Mouse (Mus musculus) ES-E14 (cell line): ENCODE measurements at regions not wholly inside any gene's neighbourhood (a gene's known extent, or its start where the extent isn't known, plus 50 kb on each side); places are given as distances from the start of the nearest gene placed in this dataset.

ENCODE experiments used
- DNase-seq: peaks from one replicate; pipeline ENCODE4 v3.0.0-alpha.2; 2013; ENCODE audit warnings: low read depth, low spot score
- H3K27ac ChIP-seq: 2 replicates; pipeline ENCODE4 v1.5.1; 2012; ENCODE audit warnings: low read depth, mild to moderate bottlenecking, low read length, moderate library complexity, mixed read lengths; ENCODE audit not compliant: poor library complexity, insufficient read depth, severe bottlenecking
- H3K36me3 ChIP-seq: 2 replicates; pipeline ENCODE4 v1.6.1; 2012; ENCODE audit warnings: mild to moderate bottlenecking, low read length, moderate library complexity, mixed read lengths; ENCODE audit not compliant: control insufficient read depth, poor library complexity, insufficient read depth, severe bottlenecking
- H3K4me1 ChIP-seq, 2 experiments: fragments of 150-350 bp in 1 of 2; sonication (generic) in 1 of 2; 2 replicates each; pipeline ENCODE4 v1.6.1; 2012; ENCODE audit warnings: low read length in 2 of 2, mild to moderate bottlenecking in 1 of 2, mixed read lengths in 1 of 2; ENCODE audit not compliant: control insufficient read depth in 2 of 2, insufficient read depth in 2 of 2, poor library complexity in 1 of 2
- H3K4me3 ChIP-seq, 2 experiments: fragments of 150-350 bp in 1 of 2; sonication (generic) in 1 of 2; 2 replicates each; pipeline ENCODE4 v1.5.1; 2012; ENCODE audit warnings: low read length in 2 of 2, low read depth in 1 of 2, mild to moderate bottlenecking in 1 of 2, mixed read lengths in 1 of 2; ENCODE audit not compliant: insufficient read depth in 1 of 2, poor library complexity in 1 of 2, severe bottlenecking in 1 of 2
- H3K9ac ChIP-seq: 2 replicates; pipeline ENCODE4 v1.6.1; 2012; ENCODE audit warnings: low read depth, mild to moderate bottlenecking, low read length, mixed read lengths; ENCODE audit not compliant: poor library complexity, insufficient read depth, severe bottlenecking
- H3K9me3 ChIP-seq: fragments of 150-350 bp; sonication (generic); 2 replicates; pipeline ENCODE4 v1.6.1; 2012; ENCODE audit warnings: low read depth, mild to moderate bottlenecking, low read length; ENCODE audit not compliant: control insufficient read depth, insufficient read depth
- CHD2 ChIP-seq: IDR thresholded peaks from 2 replicates; pipeline ENCODE4 v1.6.1; 2014; ENCODE audit warnings: mild to moderate bottlenecking, low read depth, low read length, inconsistent platforms
- HCFC1 ChIP-seq: IDR thresholded peaks from 2 replicates; pipeline ENCODE4 v1.6.1; 2012; ENCODE audit warnings: low read length, inconsistent platforms, borderline replicate concordance; ENCODE audit not compliant: insufficient read depth
- MAFK ChIP-seq: IDR thresholded peaks from 2 replicates; pipeline ENCODE4 v1.6.1; 2014; ENCODE audit warnings: mild to moderate bottlenecking, low read depth, low read length, inconsistent platforms; ENCODE audit not compliant: insufficient read depth
- ZC3H11A ChIP-seq: IDR thresholded peaks from 2 replicates; pipeline ENCODE4 v1.6.1; 2012; ENCODE audit warnings: low read depth, mild to moderate bottlenecking, inconsistent platforms, low read length, borderline replicate concordance
- ZNF384 ChIP-seq: IDR thresholded peaks from 2 replicates; pipeline ENCODE4 v1.6.1; 2012; ENCODE audit warnings: low read depth, low read length, inconsistent platforms
- in situ Hi-C, 2 experiments: fragments of 600-800 bp; cut with MboI; formaldehyde crosslinking; loops; one replicate each; pipeline ENCODE4 v1.15.1; 2025; ENCODE audit warnings: low sequenced_read_pairs in 2 of 2, inconsistent platforms in 1 of 2; ENCODE audit not compliant: unreplicated experiment in 2 of 2

DNA sequence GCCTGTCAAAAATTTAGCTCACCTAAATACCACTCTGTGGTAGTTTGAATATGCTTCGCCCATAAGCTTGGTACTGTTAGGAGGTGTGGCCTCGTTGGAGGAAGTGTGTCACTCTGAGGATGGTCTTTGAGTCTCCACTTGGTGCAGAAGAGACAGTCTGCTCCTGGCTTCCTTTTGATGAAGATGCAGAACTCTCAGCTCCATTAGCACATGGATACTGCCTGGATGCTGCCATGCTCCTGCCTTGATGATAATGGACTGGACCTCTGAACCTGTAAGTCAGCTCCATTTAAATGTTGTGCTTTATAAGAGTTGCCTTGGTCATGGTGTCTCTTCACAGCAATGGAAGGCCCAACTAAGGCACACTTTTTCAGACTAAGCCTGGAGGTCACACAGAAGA, 56.9 kb upstream of the Pik3r1 start:
- Histone ChIP-seq H3K4me3 (no peak overlapping the region), H3K9ac (no peak overlapping the region), H3K36me3 (no peaks in the 10 kb centered on the region), H3K9me3 (no peaks in the 10 kb centered on the region), H3K27ac (no peak overlapping the region), H3K4me1 (no peaks in the 10 kb centered on the region)
- no peak for DNase-seq
- in situ Hi-C loops: no loop called here
- TF ChIP-seq ZNF384 (no peak), CHD2 (no peak), HCFC1 (no peak), MAFK (no peak), ZC3H11A (no peak)

DNA sequence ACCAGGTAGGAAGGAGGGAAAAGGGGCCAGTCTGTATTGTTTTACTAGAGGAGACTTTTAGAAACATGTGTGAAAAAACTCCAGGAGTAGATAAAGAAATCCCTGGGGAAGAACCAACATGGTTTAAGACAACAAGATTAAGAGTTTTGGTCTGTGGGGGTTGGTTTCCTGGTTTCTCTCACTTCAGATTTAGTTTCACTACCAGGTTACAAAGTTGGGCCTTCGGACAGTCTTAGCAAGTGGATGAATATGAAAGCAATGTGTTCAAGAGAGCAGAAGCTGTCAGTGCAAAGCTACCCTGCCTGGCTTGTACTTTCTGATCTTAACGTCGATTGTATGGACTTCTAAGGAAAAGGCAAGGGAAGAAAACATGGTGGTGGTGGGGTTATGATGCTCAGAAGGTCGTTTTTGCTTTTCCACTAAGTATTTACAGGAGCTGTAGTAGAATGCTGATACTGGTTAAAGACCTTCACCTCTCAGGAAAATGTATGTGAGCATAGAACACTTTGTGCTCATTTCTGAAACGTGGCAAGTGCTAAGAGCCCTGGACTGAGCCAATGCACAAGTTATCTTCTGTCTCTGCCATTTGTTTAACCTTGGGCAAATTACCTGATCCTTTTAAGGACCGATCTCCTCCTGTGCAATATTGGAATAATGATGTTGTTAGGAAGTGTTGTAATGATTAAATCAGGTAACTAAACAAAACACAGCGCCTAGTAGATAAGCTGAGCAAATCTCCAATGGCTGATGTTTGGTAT, 64.0 kb upstream of the Pik3r1 start:
- in situ Hi-C loops: no loop called here
- H3K36me3 ChIP-seq: no peaks in the 10 kb centered on the region
- TF ChIP-seq MAFK (no peak), HCFC1 (no peak), CHD2 (no peak), ZC3H11A (no peak), ZNF384 (no peak)

DNA sequence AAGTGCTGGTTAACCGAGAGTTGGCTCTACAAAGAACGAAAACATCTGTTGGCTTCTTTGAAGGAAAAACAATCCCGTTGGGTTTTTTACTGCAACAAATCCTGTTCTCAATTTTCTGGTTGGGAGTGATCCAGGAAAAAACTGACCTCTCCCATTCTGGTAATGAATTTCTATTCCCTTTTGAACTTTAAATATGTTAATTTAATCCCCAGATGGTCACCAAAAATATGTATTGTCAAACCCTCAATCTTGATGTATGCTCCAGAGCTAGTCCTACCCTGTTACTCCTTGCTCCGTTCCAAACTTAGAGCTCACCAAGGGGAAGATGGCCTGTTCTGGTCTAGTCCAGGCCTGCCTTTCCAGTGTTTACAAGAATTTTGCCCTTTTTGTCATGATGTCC, 66.5 kb upstream of the Pik3r1 start:
- no peak for DNase-seq
- H3K4me3 ChIP-seq: no peak overlapping the region
- no peaks in the 10 kb centered on the region for H3K9me3 ChIP-seq
- no peak overlapping the region for H3K9ac ChIP-seq
- H3K36me3 ChIP-seq: no peaks in the 10 kb centered on the region
- TF ChIP-seq ZNF384: no peak
- no peak for TF ChIP-seq MAFK
- TF ChIP-seq HCFC1: no peak
- TF ChIP-seq CHD2: no peak
- TF ChIP-seq ZC3H11A: no peak
- H3K4me1 ChIP-seq: no peaks in the 10 kb centered on the region
- H3K27ac ChIP-seq: no peak overlapping the region
- in situ Hi-C loops: no loop called here

More for the DNA sequence above, 64.0 kb upstream of the Pik3r1 start:
- H3K9ac ChIP-seq: no peak overlapping the region
- H3K27ac ChIP-seq: no peak overlapping the region
- H3K4me1 ChIP-seq: no peaks in the 10 kb centered on the region
- DNase-seq: no peak
- no peaks in the 10 kb centered on the region for H3K9me3 ChIP-seq
- H3K4me3 ChIP-seq: no peak overlapping the region

DNA sequence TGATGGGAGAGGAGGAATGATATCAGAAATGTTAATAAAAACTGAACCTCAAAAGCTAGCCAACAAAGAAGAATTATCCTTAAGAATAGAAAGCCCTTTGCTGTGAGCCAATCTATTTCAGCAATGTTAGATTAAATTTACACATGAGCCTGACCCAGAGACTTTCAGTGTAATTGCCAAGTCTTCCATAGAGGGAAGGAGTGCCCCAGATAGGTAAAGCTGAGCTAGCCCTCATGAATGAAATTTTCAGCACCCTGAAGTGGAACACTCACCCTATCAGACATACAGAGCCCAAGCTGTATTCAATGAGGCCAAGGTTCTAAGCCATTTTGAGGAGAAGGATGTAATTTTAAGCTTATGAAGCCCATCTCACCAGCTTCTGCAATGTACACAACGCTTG, 69.0 kb upstream of the Pik3r1 start:
- TF ChIP-seq CHD2: no peak
- no peak for TF ChIP-seq ZC3H11A
- TF ChIP-seq HCFC1: no peak
- Histone ChIP-seq H3K9ac (no peak overlapping the region), H3K4me3 (no peak overlapping the region), H3K27ac (no peak overlapping the region), H3K9me3 (no peaks in the 10 kb centered on the region), H3K36me3 (no peaks in the 10 kb centered on the region), H3K4me1 (no peaks in the 10 kb centered on the region)
- in situ Hi-C loops: no loop called here
- DNase-seq: no peak
